10 mouse cellular contexts compared by ENCODE assay signal in the genomic region with DNA sequence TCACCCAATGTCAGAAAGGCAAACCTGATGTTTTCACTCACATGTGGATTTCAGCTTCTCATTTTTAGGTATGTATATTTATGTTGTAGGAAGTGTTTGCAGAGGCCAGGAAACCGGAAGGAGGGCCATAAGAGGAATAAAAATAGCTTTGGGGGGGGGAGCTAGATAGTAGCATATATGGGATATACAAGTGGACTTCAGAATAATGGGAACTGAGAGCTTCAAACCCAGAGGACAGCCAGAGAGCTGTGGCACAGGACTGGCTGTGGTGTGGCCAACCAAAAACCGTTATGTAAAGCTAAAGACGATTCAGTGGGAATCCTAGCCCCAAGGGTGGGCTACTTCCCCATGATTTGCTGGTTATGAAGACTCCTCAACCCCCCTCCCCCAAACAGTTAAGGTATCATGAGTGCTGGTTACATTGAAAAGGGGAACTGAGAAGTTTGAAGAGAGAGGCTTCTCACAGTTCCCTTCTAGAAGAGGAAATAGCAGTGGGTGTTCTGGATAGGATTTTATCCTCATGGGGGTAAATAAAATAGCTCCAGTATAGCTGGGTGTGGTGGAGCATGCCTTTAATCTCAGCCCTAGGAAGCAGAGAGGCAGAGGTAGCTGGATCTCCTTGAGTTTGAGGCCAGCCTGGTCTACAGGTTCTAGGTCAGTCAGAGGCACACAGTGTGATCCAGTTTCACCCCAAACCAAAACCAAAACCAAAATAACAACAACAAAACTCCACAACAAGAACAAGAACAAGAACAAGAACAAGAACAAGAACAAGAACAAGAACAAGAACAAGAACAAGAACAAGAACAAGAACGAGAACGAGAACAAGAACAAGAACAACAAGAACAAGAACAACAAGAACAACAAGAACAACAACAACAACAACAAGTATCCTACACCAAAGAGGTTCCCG. TPM values are rescaled to one million over a fixed set of nuclear protein-coding genes. Genes with fewer than 3 reads are reported as not detected.
DNase-seq lines count a peak whose midpoint lies in the region; ATAC-seq and TF ChIP-seq lines count a peak whose summit lies in the region.
"Not testable (repeated sequence)": the region's sequence is repeated elsewhere in the genome, so short reads cannot be mapped to it uniquely, and the experiment has no call there.
"Had no signal": no experiment of that assay in that cellular context is flagged by ENCODE, and none has a peak within 500 bp of the region (broad histone marks: within the 10 kb centered on the region; RNA-seq: fewer than 3 reads in every experiment).

No protein-coding gene starts in this region.

- DNase-seq in CH12.LX (ENCODE audit: extremely low read depth), result peak; percentile 93
- DNase-seq in heart, adult 11 months, result peak; percentile 91
- DNase-seq in lung, postnatal 0 days (ENCODE audit: low spot score), result not testable (repeated sequence)
- DNase-seq in splenic B cell, adult 2 months (ENCODE audit: low read depth, low spot score), result peak; percentile 79

- TF ChIP-seq POLR2A in CH12.LX (IDR thresholded peaks at IDR 0.05; ENCODE audit: low read depth, low read length); bone marrow macrophage, adult 2 months (IDR thresholded peaks at IDR 0.05; ENCODE audit: borderline replicate concordance, low read depth, low read length); small intestine, adult 2 months (IDR thresholded peaks at IDR 0.05; ENCODE audit: low read depth, low read length): not testable (repeated sequence)

- 60% methylated on average over 6 of the region's 6 CpGs for WGBS in lung, postnatal 0 days
- 80% methylated on average over 6 of the region's 6 CpGs for WGBS in small intestine, adult 2 months

- H3K27me3 ChIP-seq in CH12.LX (replicated peaks); lung, postnatal 0 days (replicated peaks; ENCODE audit: insufficient read depth, low read length); small intestine, adult 2 months (ENCODE audit: control insufficient read depth, insufficient read depth, low read length); splenic B cell, adult 2 months (ENCODE audit: control insufficient read depth, insufficient read depth, low read length, poor library complexity, severe bottlenecking): not testable (repeated sequence)

- dilution Hi-C loops in CH12.LX (cut with MboI; ENCODE audit: extremely low pct_ligation_motif_present, extremely low pct_unique_long_range_greater_than_20kb, low sequenced_read_pairs), result not testable (repeated sequence)

- not testable (repeated sequence) for TF ChIP-seq RAD21 in CH12.LX (IDR thresholded peaks at IDR 0.05; ENCODE audit: low read depth, low read length)

- peaks cover 26 to 71% of the 10 kb centered on the region in 2 experiments for H3K4me1 ChIP-seq in CH12.LX (ENCODE audit: control insufficient read depth in 1 of 2, insufficient read depth in 2 of 2)
- H3K4me1 ChIP-seq in bone marrow macrophage, adult 2 months (ENCODE audit: control insufficient read depth, insufficient read depth, low read length), result peaks cover 32% of the 10 kb centered on the region
- H3K4me1 ChIP-seq in lung, postnatal 0 days (ENCODE audit: insufficient read depth, low read depth, low read length), result not testable (repeated sequence)
- peaks cover 16% of the 10 kb centered on the region for H3K4me1 ChIP-seq in small intestine, adult 2 months (ENCODE audit: control insufficient read depth, insufficient read depth, insufficient read length, low read length)

- H3K9me3 ChIP-seq in CH12.LX (replicated peaks; ENCODE audit: low read length); lung, postnatal 0 days (ENCODE audit: low read length): not testable (repeated sequence)

- not testable (repeated sequence) for H3K79me2 ChIP-seq in CH12.LX (replicated peaks; ENCODE audit: control insufficient read depth, extremely low read depth, insufficient read depth, poor library complexity, severe bottlenecking)

- not testable (repeated sequence) for H3K36me3 ChIP-seq in CH12.LX (replicated peaks in 1 of 2; ENCODE audit: control insufficient read depth in 1 of 2, insufficient read depth in 1 of 2, low read length in 1 of 2); lung, postnatal 0 days (ENCODE audit: insufficient read depth, low read length); small intestine, adult 2 months (ENCODE audit: control insufficient read depth, insufficient read depth, low read length); splenic B cell, adult 2 months (ENCODE audit: control insufficient read depth, insufficient read depth, low read length, poor library complexity, severe bottlenecking)

- peak overlapping the region; percentile 27 to 68 (median 38) for H3K4me3 ChIP-seq in CH12.LX (replicated peaks in 1 of 3; ENCODE audit: low read depth in 2 of 3, low read length in 2 of 3, poor library complexity in 1 of 3)
- peak overlapping the region; percentile 27 for H3K4me3 ChIP-seq in bone marrow macrophage, adult 2 months (ENCODE audit: insufficient read depth, low read length)
- H3K4me3 ChIP-seq in lung, postnatal 0 days (ENCODE audit: low read depth, low read length), result not testable (repeated sequence)
- peak overlapping the region; percentile 38; the same call in 1 of the 2 replicates for H3K4me3 ChIP-seq in small intestine, adult 2 months (ENCODE audit: low read depth, low read length)

- in situ Hi-C loops in CH12.LX (cut with MboI; ENCODE audit: low pct_ligation_motif_present, low pct_unique_long_range_greater_than_20kb, low sequenced_read_pairs), result not testable (repeated sequence)

- ATAC-seq in hematopoietic stem cell, adult 5-6 weeks (replicated peaks in 1 of 2; ENCODE audit: insufficient read depth in 1 of 2, low FRiP score in 2 of 2, low TSS enrichment in 1 of 2, low read depth in 1 of 2, poor library complexity in 2 of 2, severe bottlenecking in 2 of 2), result peak; percentile 92 to 93
- ATAC-seq in lung, postnatal 0 days, result not testable (repeated sequence)
- peak; percentile 91 for ATAC-seq in megakaryocyte progenitor cell, adult 5-6 weeks (replicated peaks; ENCODE audit: poor library complexity)

- peak overlapping the region; percentile 100 for H3K4me2 ChIP-seq in CH12.LX (ENCODE audit: insufficient read depth, low read depth, poor library complexity, severe bottlenecking)
- H3K4me2 ChIP-seq in lung, postnatal 0 days (replicated peaks; ENCODE audit: low read depth, low read length), result not testable (repeated sequence)

- peak overlapping the region; percentile 94 for H3K27ac ChIP-seq in CH12.LX (ENCODE audit: insufficient read depth, low read depth)
- H3K27ac ChIP-seq in bone marrow macrophage, adult 2 months (ENCODE audit: insufficient read depth, low read depth, low read length), result peak overlapping the region; percentile 99
- H3K27ac ChIP-seq in lung, postnatal 0 days (ENCODE audit: low read length), result not testable (repeated sequence)
- H3K27ac ChIP-seq in small intestine, adult 2 months (ENCODE audit: insufficient read depth, low read depth, low read length), result peak overlapping the region; percentile 93

- TF ChIP-seq EP300 in CH12.LX (IDR thresholded peaks at IDR 0.05; ENCODE audit: low read length), result peak; percentile 98
- peak; percentile 71 for TF ChIP-seq EP300 in lung, postnatal 0 days (IDR thresholded peaks at IDR 0.05)

- peak overlapping the region; percentile 62 for H3K9ac ChIP-seq in CH12.LX (ENCODE audit: insufficient read depth, low read depth)
- not testable (repeated sequence) for H3K9ac ChIP-seq in lung, postnatal 0 days (replicated peaks; ENCODE audit: low read depth)

- TF ChIP-seq CTCF in CH12.LX (conservative IDR thresholded peaks at IDR 0.05 in 1 of 2, IDR thresholded peaks at IDR 0.05 in 1 of 2; ENCODE audit: low read depth in 2 of 2, low read length in 2 of 2); bone marrow macrophage, adult 2 months (IDR thresholded peaks at IDR 0.05; ENCODE audit: low read depth, low read length); lung, postnatal 0 days (IDR thresholded peaks at IDR 0.05); small intestine, adult 2 months (IDR thresholded peaks at IDR 0.05; ENCODE audit: extremely low read depth, insufficient read length, insufficient replicate concordance, low read depth, low read length): not testable (repeated sequence)

TF ChIP-seq in CH12.LX, 34 proteins besides CTCF, POLR2A, EP300 and RAD21 (continues in another document):
- TF ChIP-seq TCF12 (IDR thresholded peaks at IDR 0.05; ENCODE audit: low read depth, low read length), result peak; percentile 83

RNA-seq across cellular contexts. Expression of a gene that starts 1.1 kb away (rescaled TPM):
- 0.89 and 0.97 TPM in 2 replicates for total RNA-seq in CH12.LX (2012; rRNA removed)
- total RNA-seq in CH12.LX (2014; rRNA removed), result 1.7 and 2.0 TPM in 2 replicates
- polyA plus RNA-seq in CH12.LX (2012; ENCODE audit: insufficient read length, low read depth), result 3.1 and 4.9 TPM in 2 replicates
- 43.3 and 53.0 TPM in 2 replicates for polyA plus RNA-seq in bone marrow macrophage, adult 2 months (2012; ENCODE audit: insufficient read depth, insufficient read length, missing spikeins)
- total RNA-seq in hematopoietic stem cell, adult 5-6 weeks (2017), result 0.84 and 1.6 TPM in 2 replicates
- polyA plus RNA-seq in lung, postnatal 0 days (2015; fragmentation: Nextera tagmentation; extraction: Ambion mirVana), result 0.37 and 0.57 TPM in 2 replicates
- 0.39 and 0.84 TPM in 2 replicates for total RNA-seq in megakaryocyte progenitor cell, adult 5-6 weeks (2015)
- 0.27 and 0.83 TPM in 2 replicates for total RNA-seq in megakaryocyte progenitor cell, adult 5-6 weeks (2017)
- polyA plus RNA-seq in small intestine, adult 2 months (2012; rRNA removed), result 0.38 and 3.1 TPM in 2 replicates
- total RNA-seq: ES-E14; megakaryocyte-erythroid progenitor cell, adult 5-6 weeks had no signal

RNA-seq across cellular contexts. Expression of a gene that starts 29.4 kb away (rescaled TPM):
- total RNA-seq in CH12.LX (2012; rRNA removed) (25.7 and 35.0 TPM in 2 replicates), CH12.LX (2014; rRNA removed) (58.1 and 63.8 TPM in 2 replicates)
- 49.0 and 52.2 TPM in 2 replicates for polyA plus RNA-seq in CH12.LX (2012; ENCODE audit: insufficient read length, low read depth)
- 79.4 and 80.7 TPM in 2 replicates for polyA plus RNA-seq in bone marrow macrophage, adult 2 months (2012; ENCODE audit: insufficient read depth, insufficient read length, missing spikeins)
- 85.2 and 86.7 TPM in 2 replicates for total RNA-seq in hematopoietic stem cell, adult 5-6 weeks (2017)
- 20.2 and 26.4 TPM in 2 replicates for polyA plus RNA-seq in lung, postnatal 0 days (2015; fragmentation: Nextera tagmentation; extraction: Ambion mirVana)
- 44.1 and 45.1 TPM in 2 replicates for total RNA-seq in megakaryocyte progenitor cell, adult 5-6 weeks (2015)
- total RNA-seq in megakaryocyte progenitor cell, adult 5-6 weeks (2017), result 32.4 and 34.9 TPM in 2 replicates
- 1.8 and 7.4 TPM in 2 replicates for polyA plus RNA-seq in small intestine, adult 2 months (2012; rRNA removed)

RNA-seq across cellular contexts. Expression of a gene that starts 45.1 kb away (rescaled TPM):
- total RNA-seq in CH12.LX (2012; rRNA removed), result 23.5 and 33.5 TPM in 2 replicates
- 78.3 and 80.3 TPM in 2 replicates for total RNA-seq in CH12.LX (2014; rRNA removed)
- 62.4 and 80.1 TPM in 2 replicates for polyA plus RNA-seq in CH12.LX (2012; ENCODE audit: insufficient read length, low read depth)
- 68.9 and 82.5 TPM in 2 replicates for polyA plus RNA-seq in bone marrow macrophage, adult 2 months (2012; ENCODE audit: insufficient read depth, insufficient read length, missing spikeins)
- 18.5 and 32.5 TPM in 2 replicates for total RNA-seq in hematopoietic stem cell, adult 5-6 weeks (2017)
- polyA plus RNA-seq in lung, postnatal 0 days (2015; fragmentation: Nextera tagmentation; extraction: Ambion mirVana), result 5.0 and 7.2 TPM in 2 replicates
- 22.6 and 31.0 TPM in 2 replicates for total RNA-seq in megakaryocyte progenitor cell, adult 5-6 weeks (2015)
- total RNA-seq in megakaryocyte progenitor cell, adult 5-6 weeks (2017), result 25.4 and 31.7 TPM in 2 replicates
- 5.0 and 10.9 TPM in 2 replicates for polyA plus RNA-seq in small intestine, adult 2 months (2012; rRNA removed)
